Mouse (Mus musculus) cerebellum, adult (tissue): ENCODE results near the gene Spo11.

Experiments
- ATAC-seq: cut with Nextera tagmentation; 2 replicates; pipeline ENCODE4 v1.9.2; 2017; ENCODE audit warnings: mild to moderate bottlenecking, moderate library complexity, mixed read lengths; ENCODE audit not compliant: insufficient number of reproducible peaks, low FRiP score, low TSS enrichment

Gene Spo11

DNA sequence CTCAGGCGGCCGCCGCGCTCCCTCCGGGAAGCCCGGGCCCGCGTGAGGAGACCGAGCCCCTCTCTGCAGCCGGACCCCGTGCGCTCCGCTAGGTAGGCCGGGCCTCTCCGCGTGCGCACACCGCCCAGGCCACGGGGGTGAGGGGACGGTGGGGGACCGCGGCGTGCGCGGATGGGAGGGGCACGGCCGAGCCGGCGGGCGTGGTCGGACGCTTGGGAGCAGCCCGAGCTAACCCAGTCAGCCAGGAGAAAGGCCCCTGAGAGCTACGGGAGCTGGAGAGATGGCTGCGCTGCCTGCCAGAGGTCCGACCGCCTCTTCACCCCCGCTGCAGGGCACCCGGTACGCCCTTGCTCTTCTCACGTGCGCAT lies 22.8 kb downstream of the Spo11 start:
- peak; percentile 61 for ATAC-seq

- no peak for ATAC-seq
Measured at GRCm38 (mm10) chr2:173000921-173001320, 23.4 kb downstream of the Spo11 start.

DNA sequence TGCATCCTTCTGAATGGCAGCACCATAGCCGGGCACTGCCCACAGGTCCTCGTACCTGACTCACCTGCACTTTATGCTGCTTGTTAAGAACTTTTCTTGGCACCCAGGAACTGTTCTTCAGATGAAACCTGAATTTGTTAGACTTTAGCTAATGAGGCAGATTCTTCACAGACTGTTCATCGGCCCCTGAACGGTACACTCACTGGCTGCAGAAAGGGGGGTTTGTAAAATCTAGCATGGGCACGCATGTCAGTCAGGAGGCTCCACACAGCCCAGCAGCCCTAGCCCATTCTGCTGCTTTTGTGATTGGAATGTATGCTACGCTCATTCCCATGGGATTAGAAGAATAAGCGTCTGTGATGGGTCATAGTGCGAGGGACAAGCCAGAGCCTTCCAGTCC lies 26.2 kb downstream of the Spo11 start:
- no peak for ATAC-seq

- ATAC-seq = no peak
Measured at GRCm38 (mm10) chr2:173010220-173010717, 32.8 kb downstream of the Spo11 start.

DNA sequence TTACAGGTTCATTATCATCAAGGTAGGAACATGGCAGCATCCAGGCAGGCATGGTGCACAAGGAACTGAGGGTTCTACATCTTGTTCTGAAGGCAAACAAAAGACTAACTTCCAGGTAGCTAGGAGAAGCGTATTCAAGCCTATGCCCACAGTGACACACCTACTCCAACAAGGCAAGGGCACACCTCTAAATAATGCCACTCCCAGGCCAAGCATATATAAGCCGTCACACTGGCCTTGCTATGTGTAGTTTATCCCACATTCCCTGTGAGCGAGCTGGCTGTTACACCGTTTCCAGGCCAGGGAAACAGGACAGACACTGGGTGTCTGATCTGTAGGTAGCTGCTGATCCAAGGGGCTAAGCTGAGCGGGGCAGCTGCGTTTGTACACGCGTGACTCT lies 33.9 kb downstream of the Spo11 start:
- ATAC-seq = no peak

GRCm38 (mm10) chr2:173014741-173015287 lies 37.3 kb downstream of the Spo11 start:
- ATAC-seq = no peak

GRCm38 (mm10) chr2:173017940-173018339 lies 40.4 kb downstream of the Spo11 start:
- ATAC-seq = no peak

GRCm38 (mm10) chr2:173018618-173019017 lies 41.1 kb downstream of the Spo11 start:
- ATAC-seq = no peak

- no peak for ATAC-seq
Measured at GRCm38 (mm10) chr2:173019322-173019721, 41.8 kb downstream of the Spo11 start.

DNA sequence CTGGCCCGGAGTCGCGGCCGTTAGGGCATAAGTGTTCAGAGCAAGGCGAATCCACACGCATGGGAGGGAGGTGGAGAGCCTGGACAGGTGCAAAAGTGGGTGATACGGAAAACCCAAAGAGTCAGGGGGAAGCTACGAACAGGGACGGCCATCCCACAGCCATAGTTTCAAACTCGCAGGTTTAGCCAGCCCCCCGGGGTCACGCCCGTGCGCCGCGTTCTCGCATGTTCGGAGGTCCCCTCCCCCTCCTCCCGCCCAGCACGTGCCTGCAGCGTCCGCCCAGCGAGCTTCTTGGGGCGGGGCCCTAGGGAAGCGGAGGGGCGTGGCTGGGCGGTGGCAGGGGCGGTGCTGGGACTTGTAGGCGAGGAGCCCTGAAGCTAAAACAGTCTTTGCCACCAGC lies 42.3 kb downstream of the Spo11 start:
- ATAC-seq = peak; percentile 26; the same call in 1 of the 2 replicates

GRCm38 (mm10) chr2:173020430-173020829 lies 42.9 kb downstream of the Spo11 start, which contains the start of gene Rbm38:
TSS of gene Rbm38 (plus strand) at chr2:173020498.
- no peak for ATAC-seq

- ATAC-seq = peak; percentile 63
Measured at GRCm38 (mm10) chr2:173021633-173022055, 44.1 kb downstream of the Spo11 start.

- ATAC-seq = peak; percentile 11
Measured at GRCm38 (mm10) chr2:173022056-173022681, 44.7 kb downstream of the Spo11 start.

- ATAC-seq = no peak
Measured at GRCm38 (mm10) chr2:173022813-173023212, 45.3 kb downstream of the Spo11 start.

DNA sequence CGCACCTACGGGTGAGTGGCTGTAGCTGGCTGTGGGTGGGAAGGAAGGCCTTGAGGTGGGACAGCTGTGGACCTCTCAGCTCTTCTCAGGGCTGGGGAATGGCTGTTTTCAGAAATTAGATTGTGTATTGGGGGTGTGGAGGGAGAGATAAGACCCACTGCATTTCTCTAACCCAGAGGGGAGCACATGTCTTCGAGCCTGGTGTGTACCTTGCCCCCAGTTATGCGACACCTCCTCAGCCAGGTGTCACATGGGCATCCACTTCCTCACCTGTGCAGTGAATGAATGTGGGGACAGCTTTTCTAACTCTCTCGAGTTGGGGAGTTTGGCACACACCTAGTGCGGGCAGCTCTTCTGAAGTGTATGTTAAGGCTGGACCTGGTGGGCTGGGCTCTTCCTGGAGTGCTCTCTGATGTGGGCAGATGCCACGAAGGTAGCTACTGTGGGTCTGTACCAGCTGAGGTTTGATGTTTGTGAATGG lies 45.9 kb downstream of the Spo11 start:
- ATAC-seq = no peak

DNA sequence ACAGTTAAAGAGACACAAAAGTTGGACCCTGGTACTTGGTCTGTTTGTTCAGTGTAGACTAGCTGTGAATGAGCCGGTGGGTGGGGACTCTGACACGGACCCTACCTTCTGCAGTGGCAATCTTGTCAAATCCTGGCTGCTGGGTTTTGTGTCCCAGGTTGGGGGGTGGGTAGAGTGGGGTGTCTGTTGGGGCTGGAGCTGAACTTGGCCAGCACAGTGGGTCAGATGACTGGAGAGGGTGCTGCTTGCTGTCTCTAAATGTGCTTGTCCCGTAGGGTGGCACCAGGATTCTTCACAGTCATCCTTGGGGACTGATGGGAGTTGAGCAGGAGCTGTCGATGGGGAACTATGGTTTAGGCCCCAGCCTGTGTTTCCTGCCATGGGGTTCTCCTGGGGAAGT lies 46.5 kb downstream of the Spo11 start:
- ATAC-seq = no peak

DNA sequence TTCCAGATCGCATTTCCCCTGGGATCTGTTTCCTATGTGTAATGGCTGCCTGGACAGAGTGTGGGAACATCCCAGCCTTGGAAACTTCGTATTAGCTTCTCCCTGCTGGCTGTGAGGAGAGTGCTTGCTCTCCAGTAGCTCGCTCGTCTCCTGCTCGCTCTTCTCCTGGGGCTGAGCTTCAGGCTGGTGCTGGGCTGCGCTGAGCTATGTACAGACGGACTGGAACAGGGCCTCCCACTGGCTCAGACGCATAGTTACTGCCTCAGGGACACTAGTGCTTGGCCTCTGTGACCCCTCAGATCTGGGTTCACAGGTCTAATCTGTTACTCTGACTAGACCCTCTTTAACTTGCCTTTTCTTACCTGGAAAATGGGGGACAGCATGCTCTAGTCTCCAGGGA lies 46.9 kb downstream of the Spo11 start:
- no peak for ATAC-seq

GRCm38 (mm10) chr2:173024938-173025337 lies 47.4 kb downstream of the Spo11 start:
- ATAC-seq = no peak

GRCm38 (mm10) chr2:173026286-173026685 lies 48.8 kb downstream of the Spo11 start:
- ATAC-seq = no peak

- no peak for ATAC-seq
Measured at GRCm38 (mm10) chr2:173026688-173027131, 49.2 kb downstream of the Spo11 start.

DNA sequence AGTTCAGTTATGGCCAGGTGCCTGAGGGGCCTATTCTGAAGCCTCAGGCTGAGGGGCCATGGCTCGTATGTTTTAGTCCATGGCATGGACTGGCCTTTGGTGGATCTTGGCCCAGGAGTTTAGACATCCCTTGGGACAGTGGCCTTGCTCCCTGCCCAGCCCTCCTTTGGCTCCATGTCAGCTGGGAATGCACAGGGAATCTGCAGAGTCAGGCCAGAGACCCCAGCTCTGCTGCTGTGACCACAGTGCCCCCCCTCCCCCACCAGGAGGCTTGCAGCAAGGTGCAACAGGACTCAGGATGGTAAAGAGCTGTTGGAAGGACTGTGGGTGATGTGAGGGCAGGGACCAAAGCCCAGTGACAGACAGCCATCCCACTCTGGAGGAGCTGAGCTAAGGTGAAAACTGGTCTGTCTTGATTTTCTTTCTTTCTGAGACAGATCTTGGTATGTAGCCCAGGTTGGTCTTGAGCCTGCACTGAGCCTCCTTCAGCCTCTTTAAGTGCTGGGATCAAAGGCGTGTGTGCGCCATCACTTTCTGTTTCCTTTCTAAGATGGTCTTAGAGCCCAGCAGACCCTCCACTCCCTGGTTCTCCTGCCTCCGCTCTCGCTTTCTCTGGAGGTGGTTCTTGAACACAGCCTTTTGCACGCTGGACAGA lies 49.8 kb downstream of the Spo11 start:
- ATAC-seq = no peak
